Mouse (Mus musculus) liver, embryonic 15.5 days (tissue): Measurements from ENCODE around the gene Ncam2. TPM values are rescaled to one million over a fixed set of nuclear protein-coding genes. Genes with fewer than 3 reads are reported as not detected.

ENCODE experiments used
- ATAC-seq: fragments of 200-750 bp; cut with Nextera tagmentation; 2 replicates; pipeline ENCODE4 v1.8.0; 2017; ENCODE audit warnings: moderate number of reproducible peaks, mild to moderate bottlenecking, moderate library complexity; ENCODE audit not compliant: insufficient read depth
- H3K27ac ChIP-seq: fragments of 300-500 bp; sonication (generic); replicated peaks from 2 replicates; pipeline ENCODE4 v1.5.1; 2015; ENCODE audit warnings: mild to moderate bottlenecking, inconsistent platforms
- H3K27me3 ChIP-seq: fragments of 300-500 bp; sonication (generic); 2 replicates; pipeline ENCODE4 v1.6.1; 2015; ENCODE audit warnings: mild to moderate bottlenecking, inconsistent platforms
- H3K36me3 ChIP-seq: fragments of 300-500 bp; sonication (generic); replicated peaks from 2 replicates; pipeline ENCODE4 v1.6.1; 2015; ENCODE audit warnings: moderate library complexity, mild to moderate bottlenecking, inconsistent platforms
- H3K4me1 ChIP-seq: fragments of 300-500 bp; sonication (generic); replicated peaks from 2 replicates; pipeline ENCODE4 v1.6.1; 2015; ENCODE audit warnings: inconsistent platforms
- H3K4me2 ChIP-seq: fragments of 300-500 bp; sonication (generic); 2 replicates; pipeline ENCODE4 v1.6.1; 2015; ENCODE audit warnings: moderate library complexity, mild to moderate bottlenecking, inconsistent platforms
- H3K4me3 ChIP-seq: fragments of 300-500 bp; sonication (generic); replicated peaks from 2 replicates; pipeline ENCODE4 v1.5.1; 2015; ENCODE audit warnings: mild to moderate bottlenecking, inconsistent platforms
- H3K9ac ChIP-seq: fragments of 300-500 bp; sonication (generic); 2 replicates; pipeline ENCODE4 v1.6.1; 2015; ENCODE audit warnings: moderate library complexity, mild to moderate bottlenecking, inconsistent platforms
- H3K9me3 ChIP-seq: fragments of 300-500 bp; sonication (generic); replicated peaks from 2 replicates; pipeline ENCODE4 v1.6.1; 2016; ENCODE audit warnings: inconsistent platforms
- WGBS: fragments of 180-500 bp; shearing (Covaris S2); methylation state at CpG from one replicate; pipeline ENCODE4 v1.1.7; 2015; ENCODE audit warnings: mixed read lengths; ENCODE audit not compliant: insufficient replicate concordance; 5-methylcytosine and 5-hydroxymethylcytosine counted together
- polyA plus RNA-seq: library from polyadenylated mRNA; unstranded; fragments of >200 nt; fragmentation: Nextera tagmentation; extraction: Ambion mirVana; gene quantifications from 2 replicates; pipeline ENCODE4 v1.2.1, GENCODE M21; 2015

Gene Ncam2
- polyA plus RNA-seq = 0.06 TPM in 1 of 2 replicates, not detected in the other

DNA sequence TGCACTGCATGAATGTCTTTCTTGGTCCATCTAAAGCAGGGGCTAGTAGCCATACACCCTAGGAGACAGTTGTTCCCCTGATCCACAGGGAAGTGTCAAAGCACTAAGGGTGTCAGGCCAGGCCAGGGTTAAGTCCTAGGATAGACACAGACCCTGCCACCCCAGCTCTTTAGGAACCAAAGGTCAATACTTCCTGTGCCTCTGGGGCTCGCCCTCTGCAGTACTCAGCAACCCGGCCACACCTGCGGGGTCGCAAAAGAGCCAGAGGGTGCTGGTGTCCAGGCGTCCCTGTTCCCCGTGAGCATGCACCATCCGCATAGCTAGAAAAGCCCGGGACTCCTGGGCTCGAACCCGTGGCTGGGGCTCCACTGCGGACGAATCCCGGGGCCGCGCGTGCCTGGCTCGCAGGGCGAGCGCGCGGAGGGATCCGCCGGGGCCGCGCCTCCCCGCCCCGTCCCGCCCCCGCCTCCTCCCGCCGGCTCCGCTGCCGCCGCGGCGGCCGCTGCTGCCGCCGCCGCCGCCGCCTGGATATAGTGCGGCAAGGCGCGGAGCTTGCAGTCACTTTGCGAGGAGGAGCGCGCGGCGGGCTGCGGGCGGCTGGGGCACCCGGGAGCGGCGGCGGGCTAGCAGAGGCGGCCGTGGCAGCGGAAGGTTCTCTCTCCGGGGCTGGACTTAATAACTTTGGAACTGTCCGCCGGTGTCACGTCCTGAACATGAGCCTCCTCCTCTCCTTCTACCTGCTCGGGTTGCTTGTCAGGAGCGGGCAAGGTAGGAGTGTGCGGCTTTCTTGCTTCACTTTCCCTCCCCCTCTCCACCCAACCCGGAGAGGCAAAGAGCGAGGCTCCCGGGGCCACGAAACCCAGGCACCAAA is at the start of gene Ncam2:
Gene Ncam2 (plus strand): TSS at position 497 of the 871 bp plus-strand sequence.
- no peaks in the 10 kb centered on the region for H3K4me1 ChIP-seq
- H3K9ac ChIP-seq = no peak within 1 kb of the TSS
- H3K27ac ChIP-seq = no peak within 1 kb of the TSS
- H3K27me3 ChIP-seq = peaks cover 14% of the 10 kb centered on the region
- H3K4me2 ChIP-seq = peak within 1 kb of the TSS; percentile 70
- WGBS = under 1% methylated on average over 45 of the region's 70 CpGs
- H3K4me3 ChIP-seq = peak within 1 kb of the TSS; percentile 43
- peak; percentile 63 for ATAC-seq
- H3K36me3 ChIP-seq = no peaks in the 10 kb centered on the region
- no peaks in the 10 kb centered on the region for H3K9me3 ChIP-seq

DNA sequence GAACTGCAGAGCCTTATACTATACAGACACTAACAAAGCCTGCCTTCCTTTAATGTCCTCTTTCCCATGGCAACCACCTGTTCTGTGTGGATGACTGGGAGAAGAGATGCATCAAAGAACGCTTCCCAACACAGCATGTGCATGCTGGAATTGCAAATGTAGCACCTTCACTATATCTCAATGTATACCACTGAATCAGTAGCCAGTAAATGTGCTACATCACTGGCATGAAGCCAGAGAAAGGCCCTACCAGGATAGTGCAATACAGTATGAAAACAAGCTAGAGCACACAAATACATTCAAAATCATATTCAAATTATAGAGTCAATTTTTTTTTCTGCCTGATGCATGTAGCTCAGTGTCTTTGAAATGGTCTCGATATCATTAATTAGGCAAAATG is 29.7 kb upstream of the Ncam2 start:
- H3K4me3 ChIP-seq = no peak overlapping the region
- H3K9ac ChIP-seq = no peak overlapping the region
- H3K27me3 ChIP-seq = no peaks in the 10 kb centered on the region
- H3K9me3 ChIP-seq = no peaks in the 10 kb centered on the region
- H3K4me2 ChIP-seq = no peak overlapping the region
- no peaks in the 10 kb centered on the region for H3K4me1 ChIP-seq
- H3K36me3 ChIP-seq = no peaks in the 10 kb centered on the region
- H3K27ac ChIP-seq = no peak overlapping the region
- WGBS = 50% methylated on average over 2 of the region's 2 CpGs
- ATAC-seq = no peak

DNA sequence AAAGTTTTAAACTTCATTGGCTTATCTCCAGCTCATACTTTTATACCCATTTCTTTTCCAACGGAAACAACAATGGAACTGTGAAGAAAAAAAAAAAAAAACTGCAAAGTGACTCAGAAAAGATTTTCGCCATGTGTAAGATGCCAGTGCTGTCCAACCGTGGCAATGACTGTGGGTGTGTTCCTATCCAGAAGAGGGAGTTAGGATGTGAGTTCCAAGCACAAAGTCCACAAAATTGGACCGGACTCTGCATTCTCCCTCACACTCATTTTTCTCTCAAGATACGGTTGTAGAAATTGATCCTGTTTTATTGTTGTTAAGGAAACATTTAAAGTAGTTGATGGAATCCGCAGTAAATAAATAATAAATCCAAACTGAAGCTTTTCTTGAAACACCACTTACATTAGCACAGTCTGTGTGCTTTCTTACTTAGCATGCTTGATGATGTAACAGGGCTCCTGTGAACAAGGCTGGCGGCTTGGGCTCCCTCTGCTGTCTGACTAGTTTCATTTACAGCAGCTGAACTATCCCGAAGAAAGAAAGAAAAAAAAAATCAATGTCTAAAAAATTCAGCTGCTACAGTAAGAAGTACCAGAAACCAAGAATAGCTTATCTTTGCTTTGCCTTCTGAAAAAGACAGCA is 25.1 kb upstream of the Ncam2 start:
- no peak overlapping the region for H3K27ac ChIP-seq
- H3K4me3 ChIP-seq = no peak overlapping the region
- no peak for ATAC-seq
- H3K9ac ChIP-seq = no peak overlapping the region
- H3K9me3 ChIP-seq = no peaks in the 10 kb centered on the region
- 43% methylated on average over 8 of the region's 8 CpGs for WGBS
- no peaks in the 10 kb centered on the region for H3K36me3 ChIP-seq
- no peak overlapping the region for H3K4me2 ChIP-seq
- H3K4me1 ChIP-seq = no peaks in the 10 kb centered on the region
- H3K27me3 ChIP-seq = no peaks in the 10 kb centered on the region

DNA sequence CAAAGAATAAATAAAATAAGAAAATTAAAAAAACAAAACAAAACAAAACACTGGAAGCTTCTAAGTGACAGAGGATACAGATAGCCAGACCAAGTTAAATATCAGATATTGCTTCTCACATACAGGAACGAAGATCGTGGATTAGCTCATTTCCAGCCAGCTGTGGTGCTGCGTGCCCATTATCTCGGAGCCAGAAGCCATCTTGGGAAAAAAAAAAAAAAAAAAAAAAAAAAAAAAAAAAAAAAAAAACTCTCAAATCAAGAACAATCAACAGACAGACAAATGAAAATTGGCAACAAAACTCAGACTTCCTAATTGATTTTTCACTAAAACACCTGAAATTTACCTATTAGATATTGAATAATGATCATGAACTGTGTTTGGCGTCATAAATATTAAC is 20.7 kb upstream of the Ncam2 start:
- no peak overlapping the region for H3K9ac ChIP-seq
- no peak for ATAC-seq
- WGBS = 68% methylated on average over 5 of the region's 5 CpGs
- no peaks in the 10 kb centered on the region for H3K9me3 ChIP-seq
- no peaks in the 10 kb centered on the region for H3K27me3 ChIP-seq
- no peaks in the 10 kb centered on the region for H3K36me3 ChIP-seq
- no peak overlapping the region for H3K4me3 ChIP-seq
- no peaks in the 10 kb centered on the region for H3K4me1 ChIP-seq
- H3K27ac ChIP-seq = no peak overlapping the region
- no peak overlapping the region for H3K4me2 ChIP-seq

DNA sequence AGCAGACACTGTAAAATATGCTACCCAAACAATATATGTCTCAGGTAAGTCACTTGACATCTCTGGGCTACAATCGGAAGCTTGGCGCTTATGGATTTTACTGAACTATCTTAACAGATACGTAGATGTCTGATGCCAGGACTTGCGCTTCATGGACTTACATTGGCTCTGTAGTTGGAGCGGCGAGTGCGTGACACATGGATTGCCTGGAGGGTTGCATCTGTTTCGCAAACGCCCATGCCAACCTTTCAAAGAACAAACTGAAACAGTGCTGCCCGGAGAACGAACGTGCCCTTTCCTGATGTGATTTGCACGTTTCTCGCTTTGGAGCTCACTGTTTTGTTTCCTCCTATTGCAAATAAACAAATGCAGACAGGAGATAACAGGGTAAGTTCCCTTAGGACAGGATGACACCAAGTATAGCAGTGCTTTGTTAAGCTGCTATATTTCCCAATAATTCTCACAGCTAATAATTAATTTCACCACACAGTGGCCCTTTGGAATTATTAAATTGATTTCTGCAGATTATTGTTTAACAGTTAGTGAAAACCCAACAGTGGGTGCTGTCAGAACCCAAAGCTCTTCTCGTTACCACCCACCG is 12.8 kb upstream of the Ncam2 start:
- no peak overlapping the region for H3K27ac ChIP-seq
- no peaks in the 10 kb centered on the region for H3K27me3 ChIP-seq
- H3K9ac ChIP-seq = no peak overlapping the region
- 71% methylated on average over 16 of the region's 16 CpGs for WGBS
- no peaks in the 10 kb centered on the region for H3K4me1 ChIP-seq
- no peaks in the 10 kb centered on the region for H3K9me3 ChIP-seq
- H3K4me2 ChIP-seq = no peak overlapping the region
- no peak overlapping the region for H3K4me3 ChIP-seq
- ATAC-seq = no peak
- H3K36me3 ChIP-seq = no peaks in the 10 kb centered on the region

DNA sequence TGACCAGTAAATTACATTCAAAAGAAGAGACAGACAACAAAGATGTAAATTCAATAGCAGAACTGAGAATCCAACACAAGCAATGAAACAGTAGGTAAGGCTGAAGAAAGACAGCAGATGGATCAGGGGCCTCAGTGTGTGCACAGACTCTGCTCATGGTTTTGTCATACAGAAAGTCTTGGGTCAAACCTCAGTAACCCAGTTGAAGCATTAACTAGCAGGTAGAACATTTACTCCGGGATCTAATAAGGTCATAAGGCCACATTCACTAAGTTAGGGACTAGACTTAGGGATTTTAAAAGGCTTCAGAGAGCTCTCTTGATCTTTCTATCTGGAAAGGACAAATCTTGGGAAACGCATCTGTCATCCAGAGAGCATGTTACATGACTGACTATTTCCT is 8.9 kb upstream of the Ncam2 start:
- ATAC-seq = no peak
- 57% methylated on average over 2 of the region's 2 CpGs for WGBS
- no peak overlapping the region for H3K4me3 ChIP-seq
- H3K9ac ChIP-seq = no peak overlapping the region
- no peaks in the 10 kb centered on the region for H3K27me3 ChIP-seq
- H3K36me3 ChIP-seq = no peaks in the 10 kb centered on the region
- no peak overlapping the region for H3K27ac ChIP-seq
- H3K4me1 ChIP-seq = no peaks in the 10 kb centered on the region
- no peaks in the 10 kb centered on the region for H3K9me3 ChIP-seq
- H3K4me2 ChIP-seq = no peak overlapping the region

DNA sequence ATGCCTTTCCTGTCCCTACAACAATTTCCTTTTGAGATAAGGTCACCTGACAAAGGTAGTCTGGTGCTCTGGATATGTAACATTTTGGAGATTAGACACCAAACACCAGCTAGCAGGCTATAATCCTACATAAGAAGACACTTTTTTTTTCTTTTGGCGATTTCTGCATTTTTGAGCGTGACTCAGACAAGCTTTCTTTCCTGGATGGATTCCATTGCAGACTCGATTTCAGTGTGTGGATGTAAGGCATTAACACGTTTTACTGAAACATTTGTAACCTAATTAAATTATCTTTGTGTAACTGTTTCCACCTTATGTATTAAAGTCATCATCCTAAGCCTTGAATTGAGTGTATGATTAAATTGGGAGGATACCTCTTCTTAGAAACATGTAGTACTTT is 7.9 kb upstream of the Ncam2 start:
- Histone ChIP-seq H3K27me3 (no peaks in the 10 kb centered on the region), H3K9ac (no peak overlapping the region), H3K4me2 (no peak overlapping the region), H3K27ac (no peak overlapping the region), H3K36me3 (no peaks in the 10 kb centered on the region), H3K4me1 (no peaks in the 10 kb centered on the region), H3K4me3 (no peak overlapping the region), H3K9me3 (no peaks in the 10 kb centered on the region)
- WGBS = 51% methylated on average over 4 of the region's 4 CpGs
- ATAC-seq = no peak

DNA sequence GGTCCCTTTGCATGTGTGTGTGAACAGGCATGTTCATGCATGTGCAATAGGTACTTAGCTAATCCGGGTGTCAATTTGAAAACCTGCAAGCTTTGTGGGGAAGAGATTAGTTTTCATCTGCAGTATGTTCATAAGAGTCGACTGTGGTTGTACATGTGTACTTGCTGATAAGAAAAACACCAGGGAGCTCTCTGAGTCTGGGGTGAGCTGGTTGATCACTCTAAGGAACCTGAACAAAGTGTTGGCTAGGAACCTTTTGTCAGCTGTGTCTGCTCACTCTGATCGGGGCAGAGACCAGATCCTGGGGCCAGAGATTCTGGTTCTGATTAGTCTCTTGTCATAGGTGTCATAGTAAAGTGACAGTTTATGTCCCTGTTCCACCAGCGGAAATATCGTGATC is 1.0 kb upstream of the Ncam2 start:
- no peak overlapping the region for H3K4me3 ChIP-seq
- H3K4me1 ChIP-seq = no peaks in the 10 kb centered on the region
- no peaks in the 10 kb centered on the region for H3K9me3 ChIP-seq
- no peak overlapping the region for H3K27ac ChIP-seq
- no peak overlapping the region for H3K9ac ChIP-seq
- no peak for ATAC-seq
- H3K36me3 ChIP-seq = no peaks in the 10 kb centered on the region
- H3K27me3 ChIP-seq = peaks cover 14% of the 10 kb centered on the region
- 24% methylated on average over 5 of the region's 5 CpGs for WGBS
- no peak overlapping the region for H3K4me2 ChIP-seq

DNA sequence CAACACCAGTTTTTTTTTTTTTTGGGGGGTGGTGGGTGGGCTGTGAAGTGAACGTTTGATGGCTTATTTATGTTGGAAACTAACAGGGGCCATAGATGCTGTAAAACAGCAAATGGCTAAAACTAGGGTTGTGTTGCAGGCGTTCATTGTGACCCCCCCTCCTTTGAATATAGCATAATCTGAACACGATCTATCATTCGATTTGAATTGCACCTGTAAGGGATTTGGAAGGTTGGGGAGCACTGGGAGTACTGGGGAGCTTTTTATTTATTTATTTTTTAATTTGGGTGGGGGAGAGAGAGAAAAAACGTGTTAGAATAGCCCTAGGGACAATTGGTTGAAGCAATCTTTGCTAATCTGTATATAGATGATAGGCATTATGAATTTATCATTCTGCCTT is 974 bp downstream of the Ncam2 start:
- Histone ChIP-seq H3K4me1 (no peaks in the 10 kb centered on the region), H3K9me3 (no peaks in the 10 kb centered on the region), H3K27me3 (peaks cover 14% of the 10 kb centered on the region), H3K9ac (no peak overlapping the region), H3K4me3 (no peak overlapping the region), H3K27ac (no peak overlapping the region), H3K4me2 (no peak overlapping the region), H3K36me3 (no peaks in the 10 kb centered on the region)
- no peak for ATAC-seq
- 31% methylated on average over 5 of the region's 5 CpGs for WGBS

DNA sequence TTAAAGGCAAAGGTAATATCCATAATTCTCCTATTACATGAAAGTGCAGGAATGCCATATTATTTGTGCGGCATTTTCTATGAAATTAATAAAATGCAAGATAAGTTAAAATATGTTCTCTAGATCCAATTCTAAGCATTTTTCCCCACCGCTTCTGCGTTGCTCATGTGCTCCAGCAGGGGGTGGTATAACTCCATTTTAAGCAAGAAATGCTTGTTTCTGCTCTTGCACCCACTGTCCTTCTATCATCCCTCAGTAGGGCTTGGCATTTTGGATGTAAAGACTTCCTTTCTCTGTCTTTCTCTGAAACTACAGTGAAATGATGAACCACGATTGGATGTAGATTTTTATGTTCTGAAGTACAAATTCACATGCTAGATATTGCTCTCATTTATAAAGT is 1.5 kb downstream of the Ncam2 start:
- WGBS = 7% methylated on average over 4 of the region's 4 CpGs
- no peak for ATAC-seq
- H3K4me2 ChIP-seq = no peak overlapping the region

DNA sequence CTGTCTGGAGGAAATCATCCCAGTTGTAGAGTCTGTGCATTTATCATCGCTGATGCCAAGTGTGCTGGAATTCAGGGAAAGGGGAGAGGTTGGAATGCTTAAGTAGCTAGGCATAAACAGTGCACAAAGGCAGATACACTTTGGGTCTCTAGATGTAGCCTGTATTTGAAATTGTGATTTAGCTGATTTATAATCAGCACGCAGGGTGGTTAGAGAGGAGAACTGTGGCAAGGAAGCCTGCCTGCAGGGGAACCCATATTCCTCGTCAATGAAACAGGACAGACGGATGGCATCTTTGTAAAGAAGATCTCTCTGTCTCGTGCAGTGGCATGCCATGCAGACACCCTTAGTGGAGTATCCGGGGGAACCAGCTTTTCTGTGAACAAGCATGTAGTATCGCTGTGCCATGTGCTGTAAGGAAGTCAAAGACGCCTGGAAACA is 2.2 kb downstream of the Ncam2 start:
- H3K36me3 ChIP-seq = no peaks in the 10 kb centered on the region
- H3K9ac ChIP-seq = no peak overlapping the region
- no peaks in the 10 kb centered on the region for H3K9me3 ChIP-seq
- ATAC-seq = no peak
- H3K27ac ChIP-seq = no peak overlapping the region
- H3K4me3 ChIP-seq = no peak overlapping the region
- no peak overlapping the region for H3K4me2 ChIP-seq
- WGBS = 67% methylated on average over 8 of the region's 8 CpGs
- no peaks in the 10 kb centered on the region for H3K4me1 ChIP-seq
- H3K27me3 ChIP-seq = peaks cover 14% of the 10 kb centered on the region

More for the DNA sequence above, 1.5 kb downstream of the Ncam2 start:
- H3K27me3 ChIP-seq = peaks cover 14% of the 10 kb centered on the region
- H3K9me3 ChIP-seq = no peaks in the 10 kb centered on the region
- H3K4me1 ChIP-seq = no peaks in the 10 kb centered on the region
- H3K36me3 ChIP-seq = no peaks in the 10 kb centered on the region
- H3K9ac ChIP-seq = no peak overlapping the region
- H3K27ac ChIP-seq = no peak overlapping the region
- H3K4me3 ChIP-seq = no peak overlapping the region
